Mouse (Mus musculus) urinary bladder, postnatal 10 days (tissue): ENCODE results near the gene BC048671.

Experiments used
- DNase-seq: peaks from one replicate; pipeline ENCODE4 v3.0.0; 2022; ENCODE audit warnings: low spot score

The BC048671 gene

GRCm38 (mm10) chr6:90300919-90301318 is at the start of gene BC048671:
TSS of gene BC048671 (plus strand) at chr6:90301219.
- no peak for DNase-seq

- no peak for DNase-seq
Observed at GRCm38 (mm10) chr6:90288265-90288664, 12.8 kb upstream of the BC048671 start.

DNA sequence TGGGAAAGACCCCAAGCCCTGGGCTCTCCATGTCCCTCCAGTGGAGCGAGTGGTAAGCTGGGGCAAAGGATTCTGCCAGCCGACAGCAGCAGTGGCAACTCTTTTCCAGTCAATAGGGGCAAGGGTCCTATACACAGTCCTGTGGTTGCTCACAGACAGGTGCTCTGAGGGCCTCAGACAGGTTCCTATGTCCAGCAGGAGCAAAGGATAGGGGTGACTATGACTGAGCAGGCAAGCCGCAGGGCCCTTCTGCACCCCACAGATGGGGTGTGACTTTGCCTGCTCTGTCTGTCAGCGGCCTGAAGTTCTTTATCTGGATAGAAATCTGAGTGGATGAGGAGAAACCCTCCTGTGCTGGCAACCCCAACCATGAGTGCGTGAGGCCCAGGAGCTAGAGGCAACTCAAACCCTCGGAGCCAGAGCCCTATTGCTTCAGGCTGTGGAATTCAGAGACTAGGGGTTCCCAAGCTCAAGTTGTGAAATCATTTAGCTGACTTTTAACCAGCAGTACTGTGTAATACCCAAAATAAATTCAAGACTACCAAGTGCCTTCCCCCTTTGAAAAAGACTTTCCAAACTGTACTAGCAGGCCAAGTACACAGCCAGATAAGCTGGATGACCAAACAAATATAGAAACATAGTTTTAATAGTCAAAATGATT is 5.4 kb downstream of the BC048671 start:
- no peak for DNase-seq

GRCm38 (mm10) chr6:90308839-90309778 is 8.1 kb downstream of the BC048671 start:
- no peak for DNase-seq

GRCm38 (mm10) chr6:90315961-90316360 is 14.9 kb downstream of the BC048671 start:
- DNase-seq = no peak

- no peak for DNase-seq
Observed at GRCm38 (mm10) chr6:90317510-90318258, 16.7 kb downstream of the BC048671 start.

DNA sequence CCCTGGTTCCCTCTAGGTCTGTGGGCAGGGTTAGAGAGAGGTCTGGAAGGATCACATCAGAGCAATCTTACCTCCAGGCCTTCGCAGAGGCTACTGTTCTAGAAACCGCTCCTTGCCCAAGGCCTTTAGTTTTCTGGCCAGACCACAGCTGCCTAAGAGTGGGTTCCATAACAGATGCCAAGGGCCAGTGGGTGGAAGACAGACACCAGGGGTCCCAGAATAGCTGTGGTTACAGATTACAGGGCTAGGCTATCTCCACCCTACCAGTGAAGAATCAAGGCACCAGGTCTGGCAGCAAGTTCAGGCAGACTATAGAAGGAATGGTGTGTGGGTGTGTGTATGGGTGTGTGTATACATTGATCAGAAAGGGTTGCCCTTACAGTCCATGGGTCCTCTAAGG is 18.0 kb downstream of the BC048671 start:
- DNase-seq = no peak

DNA sequence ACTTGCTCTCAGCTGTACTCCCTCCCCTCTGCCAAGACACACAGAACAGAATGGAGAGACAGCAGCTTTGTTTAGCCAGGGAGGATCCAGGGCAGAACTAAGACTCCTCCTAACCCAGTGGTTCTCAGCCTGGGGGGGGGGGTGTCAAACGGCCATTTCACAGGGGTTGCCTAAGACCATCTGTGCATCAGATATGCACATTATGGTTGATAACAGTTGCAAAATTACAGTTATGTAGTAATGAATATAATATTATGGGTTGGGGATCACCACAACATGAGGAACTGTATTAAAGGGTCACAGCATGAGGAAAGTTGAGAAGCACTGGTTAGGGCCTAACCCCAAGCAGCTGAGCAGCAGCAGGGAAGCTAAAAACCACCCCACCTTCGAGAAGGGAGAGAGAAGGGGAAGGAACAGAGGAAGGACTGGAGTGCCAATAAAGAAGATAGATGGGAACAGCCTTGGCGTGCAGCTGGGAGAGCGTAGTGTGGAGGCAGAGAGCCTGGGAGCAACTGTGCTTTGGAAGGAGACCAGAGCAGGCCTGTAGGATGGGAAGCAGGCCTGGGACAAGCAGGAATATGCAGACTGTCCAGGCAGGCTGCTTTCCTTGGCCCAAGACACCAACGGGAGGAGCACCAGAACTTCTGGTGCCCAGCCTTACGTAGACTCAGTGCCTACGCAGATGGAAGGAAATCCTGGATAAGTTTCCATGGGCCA is 18.6 kb downstream of the BC048671 start:
- no peak for DNase-seq

GRCm38 (mm10) chr6:90320429-90320828 is 19.4 kb downstream of the BC048671 start:
- no peak for DNase-seq

DNA sequence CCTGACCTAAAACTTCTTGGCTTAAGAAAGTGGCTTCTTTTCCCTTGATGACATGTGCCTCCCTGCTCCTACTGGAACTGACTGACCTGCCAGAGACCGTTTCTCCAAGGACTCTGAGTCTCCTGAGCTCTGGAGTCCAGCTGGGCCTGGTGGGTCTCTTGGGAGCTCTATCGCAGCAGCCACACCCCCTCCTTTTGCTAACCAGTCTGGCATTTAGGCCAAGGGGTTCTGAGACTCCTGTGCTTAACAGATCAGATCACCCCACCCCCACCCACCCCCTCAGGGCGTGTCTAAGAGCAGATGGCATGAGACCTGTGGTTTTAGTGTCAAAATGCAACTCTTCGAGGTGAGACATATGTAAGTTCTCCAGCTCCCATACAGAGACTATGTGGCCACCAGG is 20.8 kb downstream of the BC048671 start:
- DNase-seq = no peak

DNA sequence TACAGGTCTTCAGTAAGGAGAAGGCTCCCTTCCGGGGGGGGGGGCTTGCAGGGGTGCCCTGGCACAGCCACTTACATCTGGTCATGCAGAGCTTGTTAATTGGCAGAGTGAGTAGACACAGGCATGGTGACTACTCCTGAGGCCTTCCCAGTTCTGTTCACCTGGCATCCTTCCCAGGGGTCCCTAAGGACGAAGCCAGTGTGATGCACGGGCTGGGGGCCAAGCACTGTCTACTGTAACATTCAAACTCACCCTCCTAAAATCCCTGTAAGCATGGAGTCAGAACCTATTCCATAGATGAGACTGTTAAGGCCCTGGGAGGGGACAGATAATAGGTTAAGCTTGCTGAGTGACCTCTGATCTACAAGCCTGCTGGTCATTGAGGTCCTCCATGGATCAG is 23.0 kb downstream of the BC048671 start:
- DNase-seq = no peak

- DNase-seq = no peak
Observed at GRCm38 (mm10) chr6:90324463-90324862, 23.4 kb downstream of the BC048671 start.

- no peak for DNase-seq
Observed at GRCm38 (mm10) chr6:90324991-90325390, 24.0 kb downstream of the BC048671 start, which contains the start of gene Chst13. TSS of gene Chst13 (minus strand) at chr6:90325185.

DNA sequence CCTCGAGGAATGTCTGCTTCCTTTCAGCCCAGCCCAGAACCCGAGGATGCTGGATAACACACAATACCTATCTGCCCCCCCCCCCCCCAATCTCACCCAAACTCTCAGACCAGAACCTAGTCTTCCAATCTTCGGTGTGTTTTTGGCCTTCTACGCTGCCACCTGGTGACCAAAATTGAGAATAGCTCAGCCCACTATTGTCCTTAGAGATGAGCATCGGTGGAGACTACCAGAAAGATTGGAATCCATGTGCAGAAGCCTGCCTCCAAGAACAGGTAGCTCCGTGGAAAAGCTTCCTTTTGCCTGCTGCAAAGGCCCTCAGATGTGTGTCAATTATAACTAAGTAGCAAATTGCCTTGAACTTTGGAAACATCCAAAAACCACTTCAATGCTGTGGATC is 26.7 kb downstream of the BC048671 start:
- no peak for DNase-seq

GRCm38 (mm10) chr6:90329953-90330352 is 28.9 kb downstream of the BC048671 start:
- no peak for DNase-seq

GRCm38 (mm10) chr6:90332561-90333425 is 31.8 kb downstream of the BC048671 start, which contains the start of gene Uroc1:
TSS of gene Uroc1 (plus strand) at chr6:90333284.
- DNase-seq = no peak

GRCm38 (mm10) chr6:90334244-90334643 is 33.2 kb downstream of the BC048671 start:
- DNase-seq = no peak

GRCm38 (mm10) chr6:90342343-90342742 is 41.3 kb downstream of the BC048671 start:
- no peak for DNase-seq

DNA sequence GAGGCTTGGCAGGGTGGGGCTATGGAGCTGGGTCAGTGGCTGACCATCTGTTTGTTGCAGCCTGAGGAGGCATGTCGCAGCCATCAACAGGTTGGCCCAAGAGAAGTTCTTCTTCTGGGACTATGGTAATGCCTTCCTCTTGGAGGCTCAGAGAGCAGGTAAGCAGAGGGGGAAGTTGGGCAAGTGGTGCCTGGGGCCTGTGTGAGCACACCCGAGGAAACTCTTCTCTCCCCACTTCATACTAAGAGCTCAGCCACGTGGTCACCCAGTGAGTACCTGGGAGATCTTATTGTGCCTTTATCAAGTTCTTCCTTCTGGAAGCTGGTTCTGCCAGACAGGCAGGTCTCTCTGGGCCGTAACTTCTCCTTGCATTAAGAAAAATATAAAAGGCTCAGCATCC is 46.2 kb downstream of the BC048671 start:
- DNase-seq = no peak

GRCm38 (mm10) chr6:90348500-90348899 is 47.5 kb downstream of the BC048671 start:
- DNase-seq = no peak

DNA sequence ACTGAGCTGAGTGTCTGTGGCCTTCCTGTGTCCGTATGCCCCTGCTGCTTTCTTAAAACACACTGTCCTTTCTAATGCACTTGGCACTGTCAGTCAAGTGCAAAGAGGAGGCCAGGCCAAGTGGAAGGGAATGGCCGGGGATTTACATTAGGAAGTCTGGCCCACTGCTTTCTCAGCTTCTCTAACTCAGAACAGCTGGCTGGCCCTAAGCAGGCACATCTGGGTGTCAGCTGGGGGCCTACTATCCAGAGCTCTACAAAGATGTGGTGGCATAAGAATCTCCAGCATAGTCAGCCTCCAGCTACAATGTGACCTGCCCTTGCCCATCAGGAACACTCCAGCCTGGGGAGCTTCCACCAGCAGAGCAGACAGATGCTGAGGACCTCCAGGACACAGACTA is 49.0 kb downstream of the BC048671 start:
- DNase-seq = no peak
